Mouse (Mus musculus) testis, adult 2 months (tissue): ENCODE results near the gene Amotl1. TPM values are rescaled to one million over a fixed set of nuclear protein-coding genes. Genes with fewer than 3 reads are reported as not detected.

Experiments used
- H3K27ac ChIP-seq: fragments of 200-500 bp; 2 replicates; pipeline ENCODE4 v1.5.1; 2012; ENCODE audit warnings: low read depth, low read length; ENCODE audit not compliant: control insufficient read depth, insufficient read depth
- H3K27me3 ChIP-seq: fragments of 200-500 bp; 2 replicates; pipeline ENCODE4 v1.6.1; 2012; ENCODE audit warnings: mild to moderate bottlenecking, low read length, moderate library complexity; ENCODE audit not compliant: control insufficient read depth, insufficient read depth
- H3K36me3 ChIP-seq: fragments of 200-500 bp; 2 replicates; pipeline ENCODE4 v1.6.1; 2012; ENCODE audit warnings: mild to moderate bottlenecking, low read length; ENCODE audit not compliant: control insufficient read depth, insufficient read depth
- H3K4me1 ChIP-seq: fragments of 200-500 bp; 2 replicates; pipeline ENCODE4 v1.6.1; 2012; ENCODE audit warnings: low read length; ENCODE audit not compliant: control insufficient read depth, insufficient read depth
- H3K4me3 ChIP-seq: fragments of 200-500 bp; 2 replicates; pipeline ENCODE4 v1.5.1; 2012; ENCODE audit warnings: low read depth, mild to moderate bottlenecking, low read length, moderate library complexity, mixed read lengths; ENCODE audit not compliant: control insufficient read depth
- CTCF ChIP-seq: fragments of 200-500 bp; IDR thresholded peaks from 2 replicates; pipeline ENCODE4 v1.5.1; 2012; ENCODE audit warnings: low read depth, mild to moderate bottlenecking, inconsistent platforms, low read length, moderate library complexity; ENCODE audit not compliant: control insufficient read depth, insufficient read depth, insufficient replicate concordance
- POLR2A ChIP-seq: fragments of 200-500 bp; IDR thresholded peaks from 2 replicates; pipeline ENCODE4 v1.6.1; 2012; ENCODE audit warnings: low read depth, mild to moderate bottlenecking, inconsistent platforms, low read length, moderate library complexity; ENCODE audit not compliant: control insufficient read depth
- polyA plus RNA-seq: library from polyadenylated mRNA; depleted of rRNA; stranded (reverse); fragments of >200 nt; gene quantifications from 2 replicates; pipeline ENCODE4 v1.2.3, GENCODE M21; 2012

The Amotl1 gene
- polyA plus RNA-seq, 1 experiment: 43.2 TPM

DNA sequence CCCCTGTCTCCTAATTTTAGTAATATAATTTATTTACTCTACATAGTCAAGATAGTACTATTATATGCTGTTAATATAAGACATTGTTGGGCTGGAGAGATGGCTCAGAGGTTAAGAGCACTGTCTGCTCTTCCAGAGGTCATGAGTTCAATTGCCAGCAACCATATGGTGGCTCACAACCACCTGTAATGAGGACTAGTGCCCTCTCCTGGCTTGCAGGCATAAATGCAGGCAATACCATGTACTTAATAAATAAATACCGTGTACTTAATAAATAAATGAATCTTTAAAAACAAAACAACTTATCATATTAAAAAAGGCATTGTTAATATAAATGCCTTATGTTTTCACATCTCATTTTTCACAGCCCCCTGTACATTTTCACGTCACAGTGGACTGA lies 9.2 kb upstream of the Amotl1 start:
- Histone ChIP-seq H3K4me1 (no peaks in the 10 kb centered on the region), H3K27me3 (no peaks in the 10 kb centered on the region), H3K36me3 (no peaks in the 10 kb centered on the region), H3K27ac (no peak overlapping the region), H3K4me3 (no peak overlapping the region)
- TF ChIP-seq CTCF (no peak), POLR2A (no peak)

DNA sequence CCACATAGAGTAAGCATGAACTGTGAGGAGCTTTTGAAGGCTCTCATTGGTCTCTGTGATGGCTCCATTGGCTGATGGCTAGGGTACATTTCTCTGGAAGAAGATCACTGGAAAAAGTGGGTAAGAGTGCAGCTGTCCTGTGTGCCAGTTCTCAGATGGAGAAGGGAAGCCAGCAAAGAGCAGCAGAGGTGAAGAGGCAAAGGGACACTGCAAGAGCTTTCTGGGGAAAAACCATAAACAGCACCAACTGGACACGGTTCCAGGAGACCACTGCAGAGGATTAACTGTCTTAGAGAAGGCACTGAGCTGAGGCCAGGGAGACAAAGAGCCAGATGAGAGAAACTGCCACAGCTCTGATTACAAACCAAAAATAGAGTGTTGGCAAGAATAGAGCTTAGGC lies 7.9 kb upstream of the Amotl1 start:
- no peak for TF ChIP-seq POLR2A
- no peak for TF ChIP-seq CTCF
- Histone ChIP-seq H3K4me1 (no peaks in the 10 kb centered on the region), H3K27me3 (no peaks in the 10 kb centered on the region)

DNA sequence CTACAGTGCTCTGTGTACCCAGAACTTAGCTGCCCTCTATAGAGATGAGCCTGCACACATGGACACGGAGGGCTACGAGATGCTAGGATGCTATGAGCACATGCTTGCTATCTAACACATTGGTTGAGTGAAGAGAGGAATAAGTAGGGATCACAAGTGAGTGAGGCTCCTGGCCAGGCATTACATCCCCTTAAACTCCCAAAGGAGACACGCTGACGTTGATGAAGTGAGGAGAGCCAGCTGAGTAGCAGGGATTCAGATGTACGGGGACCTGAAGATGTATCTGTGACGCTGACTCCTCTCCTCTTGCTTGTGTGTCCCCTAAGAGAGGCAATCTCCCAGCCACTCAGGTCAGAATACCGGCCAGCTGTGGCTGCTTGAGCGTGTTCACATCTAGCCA lies 3.0 kb upstream of the Amotl1 start:
- H3K27me3 ChIP-seq: no peaks in the 10 kb centered on the region
- H3K27ac ChIP-seq: no peak overlapping the region
- no peaks in the 10 kb centered on the region; the same call in 1 of the 2 replicates for H3K4me1 ChIP-seq
- H3K4me3 ChIP-seq: no peak overlapping the region
- no peak for TF ChIP-seq POLR2A
- TF ChIP-seq CTCF: no peak
- H3K36me3 ChIP-seq: no peaks in the 10 kb centered on the region

More for the DNA sequence above, 7.9 kb upstream of the Amotl1 start:
- Histone ChIP-seq H3K36me3 (no peaks in the 10 kb centered on the region), H3K4me3 (no peak overlapping the region), H3K27ac (no peak overlapping the region)

DNA sequence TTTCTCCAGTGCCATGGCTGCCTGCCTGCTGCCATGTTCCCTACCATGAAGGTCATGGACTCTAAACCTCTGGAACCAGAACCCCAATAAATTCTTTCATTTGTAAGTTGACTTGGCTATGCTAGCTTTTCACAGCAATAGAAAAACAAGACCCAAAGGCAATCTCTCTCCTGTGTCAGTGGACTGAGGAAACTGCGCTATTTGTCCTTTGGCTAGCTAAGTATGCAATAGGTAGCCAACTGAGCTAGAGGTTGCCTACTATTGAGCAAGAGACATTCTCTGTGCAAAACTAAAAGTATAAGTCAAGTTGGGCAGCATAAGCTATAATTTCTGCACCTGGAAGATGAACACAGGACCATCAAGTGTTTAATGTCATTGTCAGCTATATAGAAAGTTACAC lies 1.8 kb upstream of the Amotl1 start:
- no peaks in the 10 kb centered on the region for H3K36me3 ChIP-seq
- no peak overlapping the region for H3K27ac ChIP-seq
- TF ChIP-seq CTCF (no peak), POLR2A (no peak)
- no peaks in the 10 kb centered on the region for H3K27me3 ChIP-seq
- no peaks in the 10 kb centered on the region; the same call in 1 of the 2 replicates for H3K4me1 ChIP-seq
- H3K4me3 ChIP-seq: no peak overlapping the region

DNA sequence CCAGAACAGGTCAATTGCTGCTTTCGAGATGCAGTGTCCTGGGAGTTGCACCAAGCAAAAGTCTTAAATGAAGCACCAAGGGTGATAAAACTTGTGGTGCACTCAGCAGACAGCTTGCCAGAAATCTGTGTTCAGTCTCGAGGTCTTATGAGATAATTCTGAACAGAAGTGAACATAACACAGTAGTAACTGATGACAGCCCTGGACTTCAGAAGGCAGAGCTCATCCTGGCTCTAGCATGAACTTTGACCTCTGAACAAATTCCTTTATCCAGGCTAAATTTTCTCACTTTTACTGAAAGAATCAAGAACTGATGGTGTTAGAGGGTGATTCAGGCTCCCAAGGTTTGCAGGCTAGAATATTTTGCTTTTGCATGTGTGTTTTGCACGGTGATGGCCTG lies 1.2 kb upstream of the Amotl1 start:
- H3K4me1 ChIP-seq: no peaks in the 10 kb centered on the region; the same call in 1 of the 2 replicates
- TF ChIP-seq CTCF (no peak), POLR2A (no peak)
- no peaks in the 10 kb centered on the region for H3K36me3 ChIP-seq
- H3K27me3 ChIP-seq: no peaks in the 10 kb centered on the region
- H3K27ac ChIP-seq: no peak overlapping the region
- H3K4me3 ChIP-seq: no peak overlapping the region

DNA sequence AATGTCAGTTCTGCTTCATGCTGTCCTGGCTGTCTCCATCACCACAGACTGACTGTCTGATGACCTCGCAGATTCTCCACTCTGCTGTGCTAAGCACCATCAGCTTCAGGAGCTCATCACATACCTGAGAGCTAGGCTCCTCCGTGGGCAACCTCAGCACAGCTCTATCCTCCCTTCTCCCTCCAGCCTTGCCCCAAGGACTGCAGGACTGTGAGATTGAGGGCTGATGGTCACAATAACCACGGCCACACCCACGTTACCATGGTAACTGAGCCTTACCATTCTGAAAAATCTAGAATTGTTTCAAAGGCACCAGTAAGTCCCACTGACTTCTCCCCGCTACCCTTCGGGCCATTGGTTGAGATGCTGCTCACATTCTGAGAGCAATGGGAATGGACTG lies 1.5 kb downstream of the Amotl1 start:
- Histone ChIP-seq H3K27me3 (no peaks in the 10 kb centered on the region), H3K36me3 (no peaks in the 10 kb centered on the region), H3K4me1 (no peaks in the 10 kb centered on the region; the same call in 1 of the 2 replicates), H3K4me3 (peak overlapping the region; percentile 83), H3K27ac (peak overlapping the region; percentile 25; the same call in 1 of the 2 replicates)
- TF ChIP-seq POLR2A: peak; percentile 87; the same call in 1 of the 2 replicates
- no peak for TF ChIP-seq CTCF

DNA sequence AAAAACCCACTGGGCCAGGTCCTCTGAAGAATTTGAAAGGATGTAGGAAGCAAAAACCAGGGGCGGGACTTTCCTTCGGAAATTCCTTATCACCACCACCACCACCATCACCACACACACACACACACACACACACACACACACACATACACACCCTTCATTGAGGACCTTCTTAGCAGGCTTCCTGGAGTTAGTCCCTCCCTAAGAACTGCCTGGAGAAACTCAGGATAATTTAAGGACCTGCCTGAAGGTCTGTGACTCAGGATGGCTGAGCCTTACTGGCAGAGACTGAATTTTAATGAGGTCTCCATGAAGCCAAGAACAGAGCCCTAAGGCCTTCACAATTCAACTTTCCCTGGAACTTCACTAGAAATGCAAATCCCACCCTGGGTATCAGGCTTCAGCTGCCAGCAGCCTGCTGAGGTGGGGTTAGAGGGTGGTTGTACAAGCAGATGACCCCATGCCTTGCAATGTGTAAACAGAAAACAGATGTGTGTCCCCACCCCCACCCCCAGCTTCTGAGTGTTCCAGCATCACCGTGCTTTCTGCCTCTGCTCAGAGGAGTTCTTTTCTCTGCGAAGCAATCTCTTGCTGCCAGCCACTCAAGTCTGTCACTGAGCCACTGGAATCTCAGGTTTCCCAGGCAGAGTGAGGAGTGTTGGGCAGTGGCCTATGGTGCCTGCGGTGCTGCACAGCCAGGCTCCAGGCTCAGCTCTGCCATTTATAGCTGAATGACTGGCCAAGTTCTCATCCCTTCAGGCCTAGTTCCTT lies 2.4 kb downstream of the Amotl1 start:
- no peaks in the 10 kb centered on the region for H3K27me3 ChIP-seq
- H3K36me3 ChIP-seq: no peaks in the 10 kb centered on the region
- no peak overlapping the region for H3K27ac ChIP-seq
- TF ChIP-seq POLR2A: no peak
- no peak for TF ChIP-seq CTCF
- peak overlapping the region; percentile 83 for H3K4me3 ChIP-seq
- no peaks in the 10 kb centered on the region; the same call in 1 of the 2 replicates for H3K4me1 ChIP-seq
